Mouse (Mus musculus) C2C12 (cell line): ENCODE measurements around the gene Mrgprg. TPM values are rescaled to one million over a fixed set of nuclear protein-coding genes. Genes with fewer than 3 reads are reported as not detected.
A peak's percentile ranks its signal among the peaks of the same experiment; 100 is the strongest.

ENCODE experiments used
- H3K27me3 ChIP-seq: one replicate; pipeline ENCODE4 v1.6.1; 2011; ENCODE audit not compliant: control insufficient read depth, insufficient read depth, insufficient read length
- H3K36me3 ChIP-seq: one replicate; pipeline ENCODE4 v1.6.1; 2011; ENCODE audit not compliant: control insufficient read depth, insufficient read depth
- H3K4me3 ChIP-seq: one replicate; pipeline ENCODE4 v1.5.1; 2011; ENCODE audit warnings: mild to moderate bottlenecking, control low read depth; ENCODE audit not compliant: poor library complexity, insufficient read depth, severe bottlenecking
- H3K79me2 ChIP-seq: one replicate; pipeline ENCODE4 v1.6.1; 2011; ENCODE audit not compliant: control insufficient read depth, insufficient read depth
- H3K79me3 ChIP-seq: one replicate; pipeline ENCODE4 v1.6.1; 2011; ENCODE audit warnings: low read depth, control low read depth
- H3ac ChIP-seq: one replicate; pipeline ENCODE3; 2011; ENCODE audit warnings: low read depth; ENCODE audit not compliant: control insufficient read depth, insufficient read length
- CEBPB ChIP-seq: IDR thresholded peaks from one replicate; pipeline ENCODE4 v1.6.1; 2011; ENCODE audit warnings: low read depth, mild to moderate bottlenecking, control low read depth, moderate library complexity
- CTCF ChIP-seq: IDR thresholded peaks from one replicate; pipeline ENCODE4 v1.5.1; 2011; ENCODE audit not compliant: control insufficient read depth, insufficient read depth, insufficient read length
- FOSL1 ChIP-seq: IDR thresholded peaks from one replicate; pipeline ENCODE4 v1.8.0; 2011; ENCODE audit warnings: mild to moderate bottlenecking, low read length; ENCODE audit not compliant: poor library complexity, insufficient read depth, severe bottlenecking
- MAX ChIP-seq: IDR thresholded peaks from one replicate; pipeline ENCODE4 v1.6.1; 2011; ENCODE audit warnings: mild to moderate bottlenecking, control low read depth
- MYOD1 ChIP-seq: IDR thresholded peaks from one replicate; pipeline ENCODE4 v1.6.1; 2011; ENCODE audit warnings: low read depth; ENCODE audit not compliant: control insufficient read depth, insufficient read length
- MYOG ChIP-seq: IDR thresholded peaks from one replicate; pipeline ENCODE4 v1.6.1; 2011; ENCODE audit not compliant: control insufficient read depth, insufficient read length; ENCODE audit errors: extremely low read depth
- USF1 ChIP-seq: IDR thresholded peaks from one replicate; pipeline ENCODE4 v1.6.1; 2011; ENCODE audit warnings: low read depth, mild to moderate bottlenecking, control low read depth, moderate library complexity
- polyA plus RNA-seq: library from polyadenylated mRNA; unstranded; fragments of >200 nt; fragmentation: generic; extraction: Trizol; gene quantifications from one replicate; pipeline ENCODE4 v1.2.1, GENCODE M21; 2012; ENCODE audit warnings: missing spikeins

The Mrgprg gene
- polyA plus RNA-seq, 1 experiment, result not detected

DNA sequence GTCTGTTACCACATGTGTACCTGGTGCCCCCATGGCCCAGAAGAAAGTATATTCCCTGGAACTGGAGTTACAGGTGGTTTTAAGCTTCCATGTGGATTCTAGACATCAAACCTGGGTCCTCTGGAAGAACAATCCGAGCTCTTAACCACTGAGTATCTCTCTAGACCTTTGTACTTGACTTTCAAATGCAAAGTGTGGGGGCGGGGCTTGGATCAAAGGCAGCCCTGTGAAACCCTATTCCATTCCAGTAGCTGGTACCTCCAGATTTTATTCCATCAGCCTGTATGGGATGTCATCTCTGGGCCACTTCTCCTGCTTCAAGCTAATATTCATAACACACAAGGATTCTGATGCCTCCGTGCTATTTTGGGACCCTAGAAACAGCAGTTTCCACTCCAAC, 9.3 kb upstream of the Mrgprg start:
- Histone ChIP-seq H3K79me3 (no peaks in the 10 kb centered on the region), H3K27me3 (no peaks in the 10 kb centered on the region), H3K79me2 (no peaks in the 10 kb centered on the region), H3K36me3 (no peaks in the 10 kb centered on the region), H3ac (no peak overlapping the region), H3K4me3 (no peak overlapping the region)
- no peak for TF ChIP-seq MAX
- no peak for TF ChIP-seq FOSL1
- TF ChIP-seq CTCF, result no peak
- TF ChIP-seq MYOG, result no peak
- no peak for TF ChIP-seq MYOD1
- no peak for TF ChIP-seq CEBPB
- TF ChIP-seq USF1, result no peak

DNA sequence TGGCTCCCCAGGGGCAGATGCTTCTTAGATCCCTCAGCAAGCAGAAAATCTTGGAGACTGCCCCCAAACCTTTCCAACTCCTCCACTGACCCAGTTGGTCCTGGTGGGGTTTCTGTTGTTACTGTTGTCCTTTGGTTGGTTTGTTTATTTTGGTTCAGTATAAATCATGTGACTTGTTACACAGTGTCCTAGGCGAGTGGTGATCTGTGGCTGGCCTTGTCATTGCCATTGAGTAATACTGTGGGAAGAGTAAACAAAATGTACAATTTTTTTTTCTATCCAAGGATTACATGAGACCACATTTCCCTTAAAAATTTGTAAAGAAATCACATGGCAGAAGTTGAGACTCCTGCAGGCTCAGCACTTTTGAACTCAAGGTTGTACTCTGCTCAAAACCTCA, 2.7 kb upstream of the Mrgprg start:
- Histone ChIP-seq H3K79me2 (no peaks in the 10 kb centered on the region), H3K79me3 (no peaks in the 10 kb centered on the region), H3K27me3 (no peaks in the 10 kb centered on the region), H3K4me3 (no peak overlapping the region), H3K36me3 (no peaks in the 10 kb centered on the region), H3ac (no peak overlapping the region)
- TF ChIP-seq USF1 (no peak), CEBPB (peak; percentile 12)

GRCm38 (mm10) chr7:143768267-143768666, 1.5 kb upstream of the Mrgprg start:
- Histone ChIP-seq H3K79me3 (no peaks in the 10 kb centered on the region), H3K79me2 (no peaks in the 10 kb centered on the region), H3K36me3 (no peaks in the 10 kb centered on the region), H3ac (no peak overlapping the region), H3K27me3 (no peaks in the 10 kb centered on the region), H3K4me3 (no peak overlapping the region)
- TF ChIP-seq MAX (no peak), CEBPB (no peak), FOSL1 (no peak), MYOD1 (no peak), MYOG (no peak)

DNA sequence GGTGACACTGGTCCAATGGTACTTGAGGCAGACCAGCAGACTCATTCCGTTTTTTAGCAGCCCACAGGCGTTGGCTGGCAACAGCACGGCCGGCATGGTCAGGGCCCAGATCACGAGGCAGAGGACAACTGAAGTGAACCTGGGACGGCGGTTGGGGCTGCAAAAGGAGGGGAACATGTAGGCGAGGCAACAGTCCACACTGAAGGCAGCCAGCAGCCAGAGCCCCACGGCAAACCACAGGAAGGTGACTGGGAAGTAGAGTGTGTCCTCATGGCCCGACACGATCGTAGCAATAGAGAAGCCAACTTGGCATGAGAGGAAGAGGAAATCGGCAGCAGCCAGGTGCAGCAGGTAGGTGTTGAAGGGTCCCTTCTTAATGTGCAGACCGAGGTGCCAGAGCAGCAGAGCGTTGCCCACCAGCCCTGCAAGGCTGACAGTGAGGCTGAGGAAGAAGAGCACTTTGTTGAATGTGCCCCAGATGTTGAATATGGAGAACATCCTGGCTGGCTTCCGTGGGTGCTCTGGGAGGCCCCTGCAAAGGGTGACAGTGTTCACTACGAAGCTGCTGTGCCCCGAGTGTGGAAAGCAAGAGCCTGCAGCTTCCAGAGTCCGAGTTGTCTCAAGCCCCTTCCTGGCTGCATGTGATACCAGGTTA, 1.8 kb downstream of the Mrgprg start:
- Histone ChIP-seq H3K4me3 (no peak overlapping the region), H3K27me3 (no peaks in the 10 kb centered on the region), H3K79me3 (no peaks in the 10 kb centered on the region), H3ac (no peak overlapping the region), H3K79me2 (no peaks in the 10 kb centered on the region), H3K36me3 (no peaks in the 10 kb centered on the region)
- TF ChIP-seq MAX (no peak), MYOD1 (no peak), FOSL1 (no peak), MYOG (no peak), CTCF (no peak)

DNA sequence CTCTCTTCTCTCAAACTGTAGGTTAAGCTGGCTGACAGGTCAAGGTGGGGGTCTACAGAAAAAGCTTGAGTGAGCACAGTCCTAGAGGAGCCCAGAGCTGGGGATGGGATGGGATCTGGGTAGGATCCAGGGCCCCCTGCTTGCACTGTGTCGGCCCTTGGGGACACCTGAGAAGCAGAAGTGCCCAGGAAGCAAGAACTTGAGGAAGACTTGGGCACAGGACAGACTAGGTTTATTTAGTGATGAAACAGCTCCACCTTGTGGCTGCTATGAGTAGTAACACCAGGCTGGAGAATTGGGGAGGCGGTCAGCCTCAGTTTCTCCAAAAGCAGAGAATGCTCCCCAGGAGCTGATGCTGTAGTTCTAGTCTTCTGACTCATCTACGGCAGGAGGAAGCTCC, 3.0 kb downstream of the Mrgprg start:
- Histone ChIP-seq H3K27me3 (no peaks in the 10 kb centered on the region), H3K4me3 (no peak overlapping the region), H3ac (no peak overlapping the region), H3K79me2 (no peaks in the 10 kb centered on the region), H3K79me3 (no peaks in the 10 kb centered on the region), H3K36me3 (no peaks in the 10 kb centered on the region)
- TF ChIP-seq CTCF (peak; percentile 32), MYOD1 (no peak)

- H3ac ChIP-seq, result no peak overlapping the region
- no peak overlapping the region for H3K4me3 ChIP-seq
These were observed 7.8 kb downstream of the Mrgprg start for GRCm38 (mm10) chr7:143758956-143759355.

More at GRCm38 (mm10) chr7:143758956-143759355, 7.8 kb downstream of the Mrgprg start:
- Histone ChIP-seq H3K79me2 (no peaks in the 10 kb centered on the region), H3K36me3 (no peaks in the 10 kb centered on the region), H3K27me3 (no peaks in the 10 kb centered on the region), H3K79me3 (no peaks in the 10 kb centered on the region)
- TF ChIP-seq MYOD1 (no peak), MYOG (no peak), USF1 (no peak), FOSL1 (no peak), CEBPB (no peak), CTCF (no peak), MAX (no peak)
